Mouse (Mus musculus) frontal cortex, postnatal 25 days (tissue): ENCODE measurements around the gene Glis3.

Experiments used
- DNase-seq, 2 experiments: peaks; one replicate each; pipeline ENCODE4 v3.0.0; 2022; ENCODE audit warnings: low spot score in 2 of 2

Glis3 gene

GRCm38 (mm10) chr19:28246186-28246585, 433.7 kb downstream of the Glis3 start:
- no peak for DNase-seq

- DNase-seq = no peak
Measured at GRCm38 (mm10) chr19:28238073-28238472, 441.8 kb downstream of the Glis3 start.

GRCm38 (mm10) chr19:28237621-28238020, 442.3 kb downstream of the Glis3 start:
- no peak for DNase-seq

- DNase-seq = no peak
Measured at GRCm38 (mm10) chr19:28235571-28235970, 444.3 kb downstream of the Glis3 start.

- DNase-seq = no peak
Measured at GRCm38 (mm10) chr19:28235096-28235495, 444.8 kb downstream of the Glis3 start.

- DNase-seq = no peak
Measured at GRCm38 (mm10) chr19:28234676-28235075, 445.2 kb downstream of the Glis3 start.

GRCm38 (mm10) chr19:28231511-28231910, 448.4 kb downstream of the Glis3 start:
- no peak for DNase-seq

GRCm38 (mm10) chr19:28227526-28227925, 452.4 kb downstream of the Glis3 start:
- DNase-seq = no peak

GRCm38 (mm10) chr19:28225651-28226050, 454.2 kb downstream of the Glis3 start:
- no peak for DNase-seq

- no peak for DNase-seq
Measured at GRCm38 (mm10) chr19:28211630-28212029, 468.2 kb downstream of the Glis3 start.
